Mouse (Mus musculus) kidney, adult 9 months (tissue): ENCODE measurements around the gene Lpar3.

Source experiments
- DNase-seq: peaks from one replicate; pipeline ENCODE4 v3.0.0; 2022

Gene Lpar3

DNA sequence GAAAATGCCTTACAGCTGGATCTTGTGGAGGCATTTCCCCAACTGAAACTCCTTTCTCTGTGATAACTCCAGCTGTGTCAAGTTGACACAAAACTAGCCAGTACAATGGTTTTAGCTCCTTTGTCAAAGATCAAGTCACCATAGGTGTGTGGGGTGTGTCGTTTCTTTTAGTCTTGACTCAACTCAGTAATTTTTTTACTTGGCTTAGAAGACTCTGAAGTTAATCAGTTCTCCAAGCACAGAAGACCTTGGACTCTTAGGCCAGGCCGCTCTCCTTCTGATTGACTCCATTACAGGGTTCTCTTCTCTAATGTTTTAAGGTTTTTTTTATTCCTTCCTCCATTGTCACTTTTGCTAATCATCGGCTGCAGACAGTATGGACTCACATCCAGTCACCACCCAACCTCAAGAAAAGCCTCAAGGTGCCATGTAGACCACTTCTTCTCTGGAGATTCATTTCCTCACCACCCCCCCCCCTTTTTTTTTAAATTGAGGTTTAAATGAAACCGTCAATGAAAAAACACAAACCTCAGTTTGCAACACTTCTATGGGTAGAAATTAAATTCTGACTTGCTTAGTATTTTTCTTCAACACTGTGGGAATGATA is 9.5 kb upstream of the Lpar3 start:
- DNase-seq = peak; percentile 64

DNA sequence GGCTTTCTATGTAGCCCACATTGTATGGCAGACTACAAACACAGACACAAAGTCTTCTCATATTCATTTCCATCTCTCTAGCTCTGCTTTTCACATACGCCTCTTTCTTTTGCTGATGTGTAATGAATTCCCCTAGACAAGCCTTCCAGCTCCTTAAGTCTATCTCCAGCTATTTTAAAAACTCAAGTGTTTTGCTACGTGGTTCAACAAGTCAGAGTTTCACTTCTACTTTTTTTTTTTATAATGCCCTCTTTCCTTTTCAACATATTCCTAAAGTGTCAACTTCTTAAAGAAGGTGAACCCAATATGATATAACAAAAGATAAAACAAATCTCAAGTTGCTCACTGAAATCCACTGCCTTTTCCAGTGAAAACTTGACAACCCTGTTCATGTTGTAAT is 8.8 kb upstream of the Lpar3 start:
- DNase-seq = no peak

GRCm38 (mm10) chr3:146213336-146213735 is 7.4 kb upstream of the Lpar3 start:
- no peak for DNase-seq

- DNase-seq = no peak
Measured at GRCm38 (mm10) chr3:146216561-146216960, 4.2 kb upstream of the Lpar3 start.

- DNase-seq = peak; percentile 95
Measured at GRCm38 (mm10) chr3:146224271-146224670, 3.5 kb downstream of the Lpar3 start.

- no peak for DNase-seq
Measured at GRCm38 (mm10) chr3:146225061-146225761, 4.4 kb downstream of the Lpar3 start.

GRCm38 (mm10) chr3:146227427-146227826 is 6.7 kb downstream of the Lpar3 start:
- no peak for DNase-seq

DNA sequence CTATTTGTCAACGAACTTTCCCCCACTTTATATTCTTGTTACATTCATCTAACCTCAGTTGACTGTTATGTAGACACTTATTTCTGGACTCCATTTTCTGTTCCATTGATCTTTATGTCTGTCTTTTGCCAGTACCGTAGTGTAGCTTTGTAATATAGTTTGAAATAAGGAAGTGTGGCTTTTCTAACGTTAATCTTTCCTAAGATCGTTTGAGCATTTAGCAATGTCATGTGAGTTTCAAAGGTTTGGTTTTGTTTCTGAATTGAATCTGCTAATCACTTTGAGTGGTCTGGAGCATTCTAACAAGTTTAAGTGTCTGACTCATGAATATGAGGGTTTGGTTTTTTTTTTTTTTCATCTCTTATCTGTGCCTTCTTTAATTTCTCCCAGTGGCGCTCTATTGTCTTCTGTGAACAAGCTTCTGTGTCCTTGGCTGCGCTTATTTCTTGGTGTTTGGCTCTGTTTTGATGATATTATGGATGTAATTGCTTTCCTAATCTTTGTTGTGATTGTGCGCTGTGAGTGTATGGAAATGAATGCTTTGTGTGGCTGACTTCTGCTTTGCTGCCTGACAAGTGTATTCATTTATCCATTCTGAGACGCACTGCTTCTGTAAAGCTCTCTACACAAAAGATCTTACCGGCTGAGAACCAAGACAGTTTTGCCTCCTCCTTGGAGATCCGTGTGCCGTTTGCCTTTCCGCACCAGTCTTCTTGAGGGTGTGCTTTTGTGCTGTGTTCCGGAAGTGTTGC is 8.0 kb downstream of the Lpar3 start:
- no peak for DNase-seq

GRCm38 (mm10) chr3:146232708-146233107 is 11.9 kb downstream of the Lpar3 start:
- DNase-seq = no peak

GRCm38 (mm10) chr3:146233741-146234140 is 13.0 kb downstream of the Lpar3 start:
- DNase-seq = peak; percentile 35

DNA sequence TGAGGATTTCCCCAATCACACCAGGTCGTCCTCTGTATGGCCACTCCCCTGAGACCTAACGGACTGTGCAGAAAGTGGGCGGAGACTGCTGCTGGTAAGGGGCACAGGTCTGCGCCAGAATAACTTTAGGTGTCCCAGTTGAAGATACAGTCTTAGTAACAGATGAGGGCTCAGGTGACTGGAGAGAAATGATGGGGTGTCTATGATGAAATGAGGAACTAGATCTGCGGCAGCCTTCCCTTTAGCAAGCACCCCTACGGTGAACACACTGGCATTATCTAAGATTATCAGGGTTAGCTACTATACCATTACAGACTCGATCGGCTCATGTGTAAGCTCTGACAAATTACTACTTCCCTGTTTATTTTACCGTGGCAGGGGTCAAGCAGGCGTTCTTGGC is 13.8 kb downstream of the Lpar3 start:
- DNase-seq = no peak

DNA sequence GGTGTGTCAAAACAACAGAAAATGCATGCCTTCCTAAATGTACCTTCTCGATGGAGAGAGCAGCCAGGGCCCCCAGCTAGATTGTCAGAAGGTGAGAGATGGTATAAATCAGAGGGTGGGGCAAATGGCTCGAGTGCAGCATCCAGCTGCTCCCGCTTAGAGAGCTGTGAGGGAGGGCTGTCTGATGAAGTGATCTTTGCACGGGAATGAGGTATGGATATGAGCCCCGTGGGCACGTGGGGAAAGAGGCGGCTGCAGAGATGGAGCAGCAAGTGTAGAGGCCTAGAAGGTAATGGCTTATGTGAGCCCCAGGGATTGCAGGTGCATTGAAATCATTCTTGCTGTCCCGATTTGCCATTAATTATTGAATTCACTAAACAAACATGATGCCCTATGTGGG is 15.5 kb downstream of the Lpar3 start:
- DNase-seq = no peak

DNA sequence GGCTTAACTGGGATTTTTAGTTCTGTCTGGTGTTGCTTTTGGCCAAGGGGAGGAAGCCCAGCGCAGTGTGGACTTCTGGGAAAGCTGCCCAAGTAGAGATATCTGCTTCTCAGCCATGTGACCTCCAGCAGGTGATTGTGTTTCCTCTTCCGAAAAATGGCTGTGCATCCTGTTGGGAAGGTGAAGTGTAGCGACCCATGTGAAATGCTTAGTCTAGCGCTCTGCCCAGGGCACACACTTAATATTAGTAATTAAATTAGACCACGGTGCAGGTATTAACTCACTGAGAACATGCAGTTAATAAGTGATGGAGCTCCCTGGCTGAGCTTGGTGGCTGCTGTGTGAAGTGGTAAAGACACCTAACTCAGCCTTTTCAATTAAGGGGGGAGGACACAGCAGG is 16.9 kb downstream of the Lpar3 start:
- DNase-seq = peak; percentile 86

DNA sequence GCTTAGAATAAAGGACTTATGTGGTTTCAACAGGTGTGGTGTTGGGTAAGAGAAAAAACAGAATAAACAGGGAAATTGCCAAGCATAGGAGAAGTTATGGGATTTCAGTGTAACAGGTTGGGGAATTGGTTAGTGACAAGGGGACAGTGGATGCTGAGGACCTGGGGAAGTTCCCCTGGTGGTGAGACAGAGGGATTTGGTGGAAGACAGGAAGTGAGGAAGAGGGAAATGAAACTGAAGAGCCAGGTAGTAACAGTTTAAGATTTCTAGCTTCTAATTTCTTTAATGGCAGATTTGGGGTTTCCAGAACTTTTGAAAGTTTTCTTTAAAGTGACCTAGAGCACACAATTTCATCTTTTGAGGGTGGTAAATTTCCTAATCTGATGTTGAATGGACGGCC is 23.9 kb downstream of the Lpar3 start:
- no peak for DNase-seq

DNA sequence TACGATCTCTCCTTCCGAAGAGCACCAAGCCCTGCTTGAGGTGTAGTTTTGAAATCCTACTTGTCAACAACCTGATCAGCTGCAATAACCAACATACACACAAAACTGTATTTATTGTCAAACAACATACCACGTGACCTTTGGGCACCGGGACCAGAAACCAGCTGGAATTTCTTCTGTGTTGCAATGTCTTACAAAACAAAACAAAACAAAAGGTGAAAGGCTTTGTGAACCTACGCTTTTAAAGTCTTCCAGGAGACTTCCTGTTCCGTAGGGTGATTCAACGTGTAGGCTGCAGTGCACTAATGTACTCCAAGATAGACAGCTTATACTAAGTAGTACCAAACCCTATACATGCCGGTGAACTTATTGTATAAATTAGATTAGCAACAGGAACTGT is 25.8 kb downstream of the Lpar3 start:
- DNase-seq = no peak

- DNase-seq = no peak
Measured at GRCm38 (mm10) chr3:146246992-146247391, 26.2 kb downstream of the Lpar3 start.

DNA sequence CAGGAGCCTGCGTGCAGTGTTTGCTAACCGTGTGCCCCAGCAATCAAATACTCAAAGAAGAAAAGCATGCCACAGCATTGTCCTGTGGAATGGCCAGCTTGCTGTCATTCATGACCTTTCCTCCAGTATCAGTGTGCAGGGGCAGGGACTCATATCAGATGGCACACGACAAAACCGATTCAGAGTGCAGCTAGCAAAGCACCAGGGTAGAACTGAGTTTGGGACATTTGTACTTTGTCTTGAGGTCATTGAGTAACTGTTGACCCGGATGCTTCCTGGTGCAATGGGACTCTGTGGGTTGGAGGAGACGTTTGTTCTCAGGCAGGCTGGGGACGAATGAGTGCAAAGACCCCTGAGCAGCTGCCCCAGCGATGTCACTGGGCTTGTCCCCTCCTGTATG is 29.1 kb downstream of the Lpar3 start:
- peak; percentile 49 for DNase-seq

GRCm38 (mm10) chr3:146251771-146252170 is 31.0 kb downstream of the Lpar3 start:
- DNase-seq = no peak

DNA sequence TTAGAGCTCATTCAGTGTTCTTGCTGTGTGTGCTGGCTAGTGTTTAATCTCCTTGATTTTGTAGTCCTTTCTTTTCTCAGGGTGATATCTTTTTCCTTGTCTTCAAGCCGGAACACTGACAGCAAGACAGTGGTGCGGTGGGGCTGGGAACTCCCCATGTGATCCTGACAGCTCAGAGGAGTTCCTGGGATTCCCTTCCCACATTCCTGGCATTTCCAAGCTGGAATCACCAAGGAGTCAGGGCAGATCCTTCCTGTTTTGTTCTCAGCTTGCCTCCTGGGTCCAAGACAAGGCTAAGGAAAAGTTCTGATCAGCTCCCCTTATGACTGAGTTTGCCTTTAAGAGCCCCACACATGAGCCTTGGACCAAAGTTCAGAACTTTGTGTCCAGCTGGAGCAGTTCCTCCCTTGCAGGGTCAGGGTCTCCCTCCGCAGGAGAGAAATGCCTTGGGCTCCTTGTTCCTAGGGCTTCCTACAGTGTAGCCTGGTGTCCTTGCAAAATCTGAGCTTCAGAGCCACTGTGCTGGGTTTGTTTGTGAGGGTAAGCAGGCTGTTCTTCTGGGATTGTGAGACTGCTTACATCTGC is 33.1 kb downstream of the Lpar3 start:
- peak; percentile 74 for DNase-seq

DNA sequence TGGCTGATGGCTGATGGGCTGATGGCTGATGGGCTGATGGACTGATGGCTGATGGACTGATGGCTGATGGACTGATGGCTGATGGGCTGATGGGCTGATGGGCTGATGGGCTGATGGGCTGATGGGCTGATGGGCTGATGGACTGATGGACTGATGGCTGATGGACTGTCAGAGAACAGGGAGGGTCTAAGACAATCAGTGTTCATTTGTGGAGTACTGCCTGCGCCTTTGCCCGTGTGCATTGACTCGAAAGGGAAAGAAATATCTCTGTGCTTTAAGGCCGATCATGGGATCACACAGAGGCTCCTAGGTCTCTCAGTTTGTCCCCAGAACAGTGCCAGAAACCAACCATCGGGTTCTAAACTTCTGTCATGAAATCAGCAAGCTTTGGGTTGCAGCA is 34.4 kb downstream of the Lpar3 start:
- DNase-seq = no peak

DNA sequence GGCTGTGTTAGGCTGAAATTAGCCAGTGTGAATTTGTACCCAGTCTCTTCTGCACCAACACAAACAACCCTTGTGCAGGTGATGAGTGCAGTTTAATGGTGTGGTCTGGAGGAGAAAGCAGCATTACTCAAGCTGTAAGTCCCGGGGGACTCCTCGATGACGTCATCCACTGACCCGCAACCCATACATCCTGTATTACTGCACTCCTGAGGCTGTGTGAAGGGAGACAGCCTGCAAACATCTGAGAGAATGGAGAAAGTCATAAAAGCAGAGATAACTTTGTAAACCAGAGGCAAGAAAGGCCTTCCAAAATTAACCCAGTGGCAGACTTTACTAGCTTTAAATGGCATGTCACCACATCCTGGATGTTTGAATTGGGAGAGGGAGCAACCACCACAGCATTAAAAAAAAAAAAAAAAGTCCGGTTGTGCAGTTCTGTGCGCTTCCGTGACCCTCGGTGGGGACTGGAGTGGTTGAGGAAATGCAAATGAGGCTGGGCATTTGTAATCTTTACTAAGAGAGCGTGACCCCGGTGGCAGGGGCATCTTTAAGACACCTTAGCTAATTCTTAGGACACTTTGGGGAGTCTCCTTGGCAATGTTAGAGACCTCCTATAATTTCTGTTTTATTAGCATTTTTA is 36.8 kb downstream of the Lpar3 start:
- DNase-seq = no peak

DNA sequence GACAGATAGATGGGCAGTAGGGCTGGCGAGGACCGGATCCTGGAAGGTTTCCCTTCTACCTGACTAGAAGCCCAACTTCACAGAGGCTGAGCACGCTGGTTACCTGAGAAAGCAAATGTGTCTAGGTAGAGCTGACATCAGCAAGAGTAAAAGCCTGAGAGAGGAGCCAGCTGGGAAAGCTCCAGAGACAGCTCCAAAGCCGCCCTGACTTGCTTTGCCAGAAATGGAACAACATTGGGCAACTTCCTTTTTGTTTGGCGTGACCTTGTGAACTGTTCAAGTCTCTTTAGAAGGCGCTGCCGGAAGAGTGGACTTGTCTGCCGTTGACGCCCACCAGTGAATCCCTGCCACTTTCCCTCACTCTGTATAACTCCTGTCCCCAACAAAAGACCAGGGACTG is 39.4 kb downstream of the Lpar3 start:
- peak; percentile 81 for DNase-seq

DNA sequence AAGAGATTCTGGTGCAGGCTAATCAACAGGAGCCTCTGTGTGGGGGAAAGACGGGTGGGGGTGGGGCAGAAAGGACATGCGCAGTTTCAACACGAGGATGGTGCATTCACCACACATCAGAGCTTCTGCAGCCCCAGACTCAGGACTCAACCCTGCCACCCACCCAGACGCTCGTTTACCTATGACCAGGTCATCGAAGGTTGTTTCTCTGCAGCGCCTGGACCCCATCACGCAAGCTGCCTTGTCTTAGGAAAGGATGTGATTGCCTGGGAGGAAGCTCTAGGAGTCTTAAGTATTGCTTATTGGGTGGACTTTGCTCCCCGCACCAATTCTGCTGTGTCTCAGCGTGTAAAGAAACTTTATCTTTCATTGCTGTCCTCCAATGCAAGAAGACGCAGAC is 40.1 kb downstream of the Lpar3 start:
- no peak for DNase-seq
